Mouse (Mus musculus) regulatory T cell (primary cell): ENCODE data around the gene Spg7.

Experiments
- in situ Hi-C: fragments of 300-600 bp; cut with MboI, MseI; formaldehyde crosslinking; loops from one replicate; pipeline ENCODE4 v1.15.1; 2025; ENCODE audit warnings: high pct_unique_total_duplicates

The Spg7 gene

DNA sequence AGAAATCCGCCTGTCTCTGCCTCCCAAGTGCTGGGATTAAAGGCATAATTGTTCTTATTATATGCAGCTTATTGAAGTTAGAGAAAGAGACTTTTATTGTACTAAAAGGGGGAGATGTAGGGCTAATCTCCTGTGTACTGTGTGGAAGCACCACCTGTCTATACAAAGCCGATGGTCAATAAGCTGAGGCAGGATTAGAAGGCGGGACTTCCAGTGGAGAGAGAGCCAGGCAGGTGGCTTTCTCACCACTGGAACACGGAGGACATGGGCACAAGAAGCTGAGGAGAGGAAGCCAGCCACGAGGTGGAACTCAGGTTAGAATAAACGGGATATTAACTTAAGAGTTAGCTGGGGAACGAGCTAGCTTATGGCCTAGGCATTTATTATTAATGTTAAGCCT, at the start of gene Spg7:
Spg7 (plus strand) TSS at position 222 of the 400 bp plus-strand sequence.
- in situ Hi-C loops, result no loop called here

DNA sequence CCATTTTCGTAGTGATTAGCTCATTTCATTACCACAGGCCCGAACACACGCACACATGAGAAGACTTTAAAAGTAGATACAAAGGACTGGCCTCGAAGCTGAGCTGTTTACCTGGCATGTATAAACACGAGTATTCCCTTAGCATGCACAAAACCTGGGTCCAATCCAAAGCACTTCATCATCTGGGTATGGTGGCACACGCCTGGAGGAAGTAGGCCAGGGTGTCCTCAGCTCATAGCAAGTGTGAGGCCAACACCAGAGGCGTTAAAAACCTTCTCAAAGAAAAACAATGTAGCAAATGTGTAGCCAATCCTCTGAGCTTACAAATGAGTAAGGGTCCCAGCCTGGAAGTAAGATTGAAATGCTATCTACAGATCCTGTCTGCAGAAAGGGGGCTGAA, 48.3 kb upstream of the Spg7 start:
- in situ Hi-C loops, result no loop called here

DNA sequence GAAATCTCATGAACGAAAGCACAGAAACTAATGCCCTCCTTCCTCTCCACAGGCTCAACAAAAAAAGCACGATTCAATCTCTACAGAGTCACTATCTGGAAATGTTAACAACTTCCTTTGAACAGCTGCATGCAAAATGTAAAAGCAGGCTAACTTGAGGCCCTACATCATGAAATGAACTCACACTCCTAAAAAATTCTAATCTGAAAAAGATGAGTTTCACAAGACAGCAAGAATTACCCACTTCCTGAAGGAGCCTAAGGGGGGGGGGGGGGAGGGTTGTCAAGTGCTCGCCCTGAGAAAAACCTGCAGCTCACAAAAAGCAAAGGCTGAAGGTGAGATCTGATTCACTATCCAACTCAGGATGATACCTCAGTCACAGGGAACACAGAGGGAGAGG, 47.7 kb upstream of the Spg7 start:
- in situ Hi-C loops, result no loop called here

DNA sequence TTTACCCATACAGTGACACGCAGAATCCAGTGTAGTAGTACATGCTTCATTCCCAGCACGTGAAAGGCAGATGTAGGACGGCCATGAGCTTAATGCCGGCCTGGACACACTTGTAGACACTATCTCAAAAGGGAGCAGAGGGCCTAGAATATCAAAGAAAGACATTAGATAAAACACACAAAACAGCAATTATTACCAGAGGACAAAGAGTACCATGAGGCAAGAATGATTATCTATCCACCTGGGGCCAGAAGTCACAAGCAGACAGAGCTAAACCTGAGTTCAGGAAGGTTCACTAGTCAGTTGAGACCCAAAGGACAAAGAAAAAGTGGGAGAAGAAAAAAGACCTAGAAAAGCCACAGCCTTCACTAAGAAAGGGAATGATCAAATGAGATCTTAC, 45.6 kb upstream of the Spg7 start:
- in situ Hi-C loops, result no loop called here

DNA sequence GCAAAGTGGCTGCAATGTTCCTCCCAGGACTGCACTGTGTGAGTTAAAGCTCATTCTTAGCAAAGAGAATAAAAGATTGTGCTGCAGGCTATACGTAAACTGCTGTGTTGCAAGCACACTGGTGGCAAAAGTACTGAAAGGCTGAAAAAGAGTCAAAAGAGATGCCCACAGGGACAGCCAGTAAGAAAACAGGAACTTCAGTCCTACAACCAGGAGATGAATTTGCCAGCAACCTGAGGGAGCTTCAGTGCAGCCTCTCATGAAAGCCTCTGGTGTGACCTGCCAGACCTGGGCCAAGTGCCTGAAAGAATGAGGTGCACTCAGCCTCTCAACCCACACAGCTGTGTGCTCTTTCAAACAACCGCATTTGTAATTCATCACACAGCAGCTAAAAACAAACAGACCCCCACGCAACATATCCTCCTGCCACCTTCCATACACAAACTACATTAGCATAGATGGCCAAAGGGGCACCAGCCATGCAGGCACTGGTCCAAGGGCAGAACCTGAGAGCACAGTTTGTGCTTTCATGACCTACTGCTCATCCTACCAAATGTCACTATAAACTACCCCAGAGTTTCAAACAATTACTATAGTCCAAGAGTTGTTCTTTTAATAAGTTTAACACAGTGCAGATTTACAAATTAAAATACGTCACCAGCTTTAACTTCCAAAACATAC, 44.1 kb upstream of the Spg7 start:
- in situ Hi-C loops, result no loop called here

DNA sequence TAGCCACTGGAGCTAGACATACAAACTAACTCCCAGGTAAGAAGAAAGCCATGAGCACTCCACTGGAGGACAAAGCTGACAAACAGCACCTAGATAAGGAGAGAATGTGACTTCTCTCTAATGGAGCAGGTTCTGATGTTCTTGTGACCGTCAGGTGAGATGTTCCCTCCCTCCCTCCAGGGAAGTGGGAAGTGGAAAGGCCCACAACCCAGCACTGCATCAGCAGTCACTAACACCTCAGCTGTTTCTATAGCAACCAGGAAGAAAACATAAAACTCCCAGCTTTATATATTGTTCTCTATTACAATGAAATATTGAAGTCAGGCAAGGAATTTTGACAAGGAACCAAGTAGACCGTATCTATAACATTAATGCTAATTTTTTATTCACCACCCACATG, 42.7 kb upstream of the Spg7 start:
- in situ Hi-C loops, result loop anchor here (5.0 kb wide), 1 partner anchor 103 kb away; no protein-coding TSS in a partner anchor

DNA sequence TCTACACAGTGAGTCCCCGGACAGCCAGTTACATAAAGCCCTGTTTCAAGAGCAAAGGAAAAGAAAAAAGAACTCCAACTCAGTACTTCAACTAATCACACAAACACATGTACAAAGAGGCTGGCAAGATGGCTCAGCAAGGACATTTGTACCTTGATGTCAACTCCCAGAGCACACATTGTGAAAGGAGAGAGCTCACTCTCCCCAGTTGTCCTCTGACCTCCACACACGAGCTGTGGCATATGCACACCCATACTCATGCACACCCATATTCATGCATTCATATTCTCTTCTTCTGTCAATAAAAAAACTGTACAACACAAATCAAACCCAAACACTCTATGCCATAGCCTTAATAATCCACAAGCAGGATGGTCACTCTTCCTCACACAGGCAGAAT, 41.9 kb upstream of the Spg7 start:
- in situ Hi-C loops, result loop anchor here (5.0 kb wide), 1 partner anchor 104 kb away; no protein-coding TSS in a partner anchor

DNA sequence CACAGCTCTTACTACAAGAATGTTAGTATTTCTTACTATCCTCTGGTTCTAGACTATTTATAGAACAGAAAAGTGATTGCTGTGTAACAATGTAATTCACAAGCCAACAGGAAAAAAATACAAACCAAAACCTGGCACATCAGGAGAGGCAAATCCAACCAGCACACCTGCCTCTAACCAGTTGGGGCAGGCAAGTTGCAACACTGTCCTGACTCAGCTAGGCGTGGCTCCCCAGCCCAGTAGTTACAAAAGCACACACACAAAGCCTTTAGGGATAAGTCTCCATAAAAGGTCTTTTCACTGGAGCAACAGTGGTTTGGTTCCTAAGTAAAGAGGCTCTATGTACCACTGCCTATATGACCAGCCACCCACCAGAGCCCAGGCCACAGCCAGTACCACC, 41.5 kb upstream of the Spg7 start:
- in situ Hi-C loops, result loop anchor here (5.0 kb wide), 1 partner anchor 104 kb away; no protein-coding TSS in a partner anchor

DNA sequence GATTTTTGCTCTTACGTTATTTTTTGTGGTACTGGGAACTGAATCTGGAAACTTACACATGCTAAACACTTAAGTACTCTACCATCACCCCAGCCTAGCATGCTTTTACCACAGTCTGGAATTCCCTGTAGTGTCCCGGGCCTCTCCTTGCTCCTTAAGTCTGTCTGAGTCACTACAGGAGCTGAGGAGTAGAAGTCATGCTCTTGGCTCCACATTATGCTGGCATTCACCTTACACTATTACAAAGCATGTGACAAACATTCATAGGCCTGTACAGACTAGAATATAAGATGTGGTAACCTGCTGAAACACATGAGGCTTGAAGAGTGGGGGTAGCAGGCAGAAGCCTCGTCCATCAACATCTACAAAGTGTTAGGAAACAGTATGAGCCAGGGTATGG, 40.0 kb upstream of the Spg7 start:
- in situ Hi-C loops, result loop anchor here (5.0 kb wide), 1 partner anchor 105 kb away; no protein-coding TSS in a partner anchor

DNA sequence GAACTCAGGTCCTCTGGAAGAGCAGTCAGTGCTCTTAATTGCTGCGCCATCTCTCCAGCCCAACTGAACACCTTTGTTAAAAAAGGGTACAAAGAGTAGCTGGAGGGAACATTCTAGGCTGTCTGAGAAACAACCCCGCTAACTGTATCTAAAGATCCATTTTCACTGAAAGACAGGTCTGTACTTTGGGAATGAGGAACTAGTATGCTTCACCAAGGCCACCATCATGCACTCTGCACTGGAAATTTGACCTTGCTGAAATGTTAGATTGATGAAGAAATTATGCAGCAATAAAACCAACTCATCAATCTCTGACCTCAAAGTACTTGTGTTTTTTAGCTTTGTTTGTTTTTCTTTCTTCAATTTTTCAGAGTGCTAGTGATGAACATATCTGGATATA, 38.5 kb upstream of the Spg7 start:
- in situ Hi-C loops, result loop anchor here (5.0 kb wide), 1 partner anchor 107 kb away; no protein-coding TSS in a partner anchor

DNA sequence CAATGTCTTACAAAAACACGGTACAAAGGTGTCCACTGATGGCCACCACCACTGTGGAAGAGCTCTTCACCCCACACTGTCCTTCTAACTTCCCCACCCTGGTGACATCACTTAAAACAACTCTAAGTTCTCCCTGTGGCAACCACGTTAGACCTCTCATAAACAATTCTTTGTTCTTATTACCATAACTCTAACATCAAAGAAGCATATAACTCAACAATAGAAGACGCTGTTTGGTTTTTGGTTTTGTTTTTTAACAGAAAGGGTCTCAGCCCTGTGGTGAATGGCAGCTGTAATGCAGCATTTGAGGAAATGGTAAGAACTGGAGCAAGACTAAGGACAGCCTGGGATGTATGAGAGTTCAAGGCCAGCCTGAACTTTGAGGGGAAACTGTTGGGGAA, 36.8 kb upstream of the Spg7 start:
- in situ Hi-C loops, result no loop called here

DNA sequence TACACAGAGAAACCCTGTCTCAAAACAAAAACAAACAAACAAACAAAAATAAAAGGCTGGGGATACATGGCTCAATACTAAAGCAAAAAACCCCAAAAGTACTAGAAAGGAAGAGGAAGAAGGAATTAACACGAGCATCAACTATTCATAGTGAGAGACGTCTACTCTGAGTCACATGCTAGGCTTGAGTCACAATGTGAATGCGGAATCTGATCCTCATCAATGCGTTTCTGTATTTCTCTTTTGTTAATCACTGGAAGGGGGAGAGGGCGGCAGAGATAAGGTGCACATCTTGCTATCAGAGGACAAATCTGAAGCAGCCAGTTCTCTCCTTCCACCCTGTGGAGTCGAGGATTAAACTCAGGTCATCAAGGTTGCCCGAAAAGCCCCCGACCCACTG, 35.0 kb upstream of the Spg7 start:
- in situ Hi-C loops, result no loop called here

DNA sequence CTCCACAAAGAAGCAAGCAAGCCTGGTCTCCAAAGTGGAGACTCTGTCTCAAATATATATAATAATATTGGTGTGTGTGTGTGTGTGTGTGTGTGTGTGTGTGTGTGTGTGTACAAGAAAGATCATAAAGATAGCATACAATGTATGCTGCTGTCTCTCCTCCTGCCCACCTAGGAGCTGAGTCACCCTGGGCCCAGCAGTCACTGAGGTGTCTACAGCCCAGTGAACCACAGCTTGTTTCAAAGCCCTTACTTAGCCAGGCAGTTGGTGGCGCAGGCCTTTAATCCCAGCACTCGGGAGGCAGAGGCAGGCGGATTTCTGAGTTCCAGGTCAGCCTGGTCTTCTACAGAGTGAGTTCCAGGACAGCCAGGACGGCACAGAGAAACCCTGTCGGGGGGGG, 32.7 kb upstream of the Spg7 start:
- in situ Hi-C loops, result loop anchor here (5.0 kb wide), 1 partner anchor 48 kb away; no protein-coding TSS in a partner anchor

DNA sequence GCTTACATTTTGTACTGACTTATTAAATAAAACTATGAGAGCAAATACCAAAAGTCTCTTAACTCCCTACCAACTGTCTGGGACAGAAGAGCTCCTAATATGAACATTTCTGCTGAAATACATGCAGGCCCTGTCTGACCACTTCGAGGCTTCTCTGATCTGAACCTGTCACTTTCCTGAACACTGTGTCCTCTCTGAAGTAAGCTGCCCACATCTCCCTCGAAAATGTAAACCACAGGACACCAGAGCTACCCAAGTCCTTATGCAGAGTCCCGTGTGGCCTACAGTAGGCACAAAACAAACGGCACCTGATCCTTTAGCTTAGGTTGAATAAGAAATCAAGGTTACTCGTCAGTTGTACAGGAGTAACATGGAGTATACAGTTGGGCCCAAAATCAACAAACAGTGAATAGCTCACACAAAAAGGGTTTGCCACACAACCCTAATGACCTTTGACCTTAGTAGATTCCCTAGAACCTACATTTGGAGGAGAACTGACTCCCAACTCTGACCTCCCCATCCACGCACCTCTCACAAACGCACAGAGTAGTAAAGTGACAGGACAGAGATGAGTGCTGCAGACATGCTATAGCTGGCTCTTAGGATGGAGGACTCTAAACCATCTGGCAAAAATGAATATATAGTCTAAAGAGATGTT, 31.3 kb upstream of the Spg7 start:
- in situ Hi-C loops, result loop anchor here (5.0 kb wide), 1 partner anchor 49 kb away; no protein-coding TSS in a partner anchor

DNA sequence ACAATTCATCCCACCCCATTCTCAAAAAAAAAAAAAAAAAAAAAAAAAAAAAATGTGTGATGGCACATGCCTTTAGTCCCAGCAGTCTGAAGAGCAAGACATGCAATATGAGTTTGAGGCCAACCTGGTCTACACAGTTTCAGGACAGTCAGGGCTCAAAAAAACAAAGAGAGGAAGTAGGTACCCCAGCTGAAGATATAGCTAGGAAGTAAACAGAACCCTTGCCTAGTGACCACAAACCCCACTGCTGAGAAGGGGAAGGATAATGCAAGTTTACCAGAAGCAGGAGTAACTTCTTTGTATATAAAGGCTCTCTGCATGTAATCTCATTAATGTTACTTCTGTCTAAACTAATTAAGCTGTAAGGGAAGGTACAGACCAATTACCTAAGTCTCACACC, 30.0 kb upstream of the Spg7 start:
- in situ Hi-C loops, result loop anchor here (5.0 kb wide), 1 partner anchor 50 kb away; no protein-coding TSS in a partner anchor

DNA sequence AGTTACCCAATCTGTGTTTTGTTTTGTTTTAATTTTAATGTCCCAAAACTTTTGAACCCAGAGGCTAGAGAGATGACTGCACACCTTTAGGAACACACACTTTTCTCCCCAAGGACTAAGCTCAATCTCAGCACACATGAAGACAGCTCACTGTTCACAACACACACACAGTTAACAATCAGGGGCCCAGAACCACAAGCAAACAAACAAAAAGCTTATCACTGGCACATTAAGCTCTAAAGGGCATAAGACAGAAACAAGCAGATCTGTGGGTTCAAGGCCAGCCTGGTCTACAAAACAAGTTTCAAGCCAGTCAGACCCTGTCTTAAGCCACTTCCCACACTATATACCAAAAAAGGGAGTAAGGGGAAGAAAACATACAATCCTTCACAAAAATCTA, 29.3 kb upstream of the Spg7 start:
- in situ Hi-C loops, result loop anchor here (5.0 kb wide), 1 partner anchor 51 kb away; no protein-coding TSS in a partner anchor

DNA sequence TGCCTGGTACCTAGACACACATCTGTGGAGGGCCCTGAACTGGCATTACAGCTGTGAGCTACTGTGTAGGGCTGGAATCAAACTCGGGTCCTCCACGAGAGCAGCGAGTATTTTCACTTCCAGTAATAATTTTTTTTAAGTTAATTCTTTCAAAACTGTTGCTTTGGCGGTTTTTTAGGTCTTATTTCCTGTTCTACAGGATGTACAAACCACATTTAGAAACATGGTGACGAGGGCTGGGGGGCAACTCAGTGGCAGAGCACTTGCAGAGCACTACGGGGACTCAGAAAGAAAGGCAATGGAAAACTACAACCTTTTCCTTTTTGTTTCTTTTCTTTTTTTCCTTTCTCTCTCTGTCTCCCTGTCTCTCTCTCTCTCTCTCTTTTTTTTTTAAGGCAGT, 28.6 kb upstream of the Spg7 start:
- in situ Hi-C loops, result loop anchor here (5.0 kb wide), 1 partner anchor 52 kb away; no protein-coding TSS in a partner anchor

DNA sequence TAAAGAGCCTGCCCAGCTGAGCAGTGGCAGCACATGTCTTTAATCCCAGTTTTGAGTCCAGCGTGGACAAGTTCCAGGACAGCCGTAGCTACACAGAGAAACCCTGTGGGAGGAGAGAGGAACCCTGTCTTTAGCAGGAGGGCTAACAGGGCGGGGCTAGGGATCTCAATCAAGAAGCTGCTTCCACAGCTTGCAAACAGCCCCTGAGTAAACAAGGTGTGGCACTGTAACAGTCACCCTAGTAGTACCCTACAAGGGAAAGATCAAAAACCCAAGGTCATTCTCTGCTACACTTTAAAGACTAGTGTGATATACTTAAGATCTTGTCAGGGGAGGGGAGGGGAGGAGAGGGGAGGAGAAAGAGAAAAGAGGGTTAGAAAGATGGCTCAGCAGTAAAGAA, 25.8 kb upstream of the Spg7 start:
- in situ Hi-C loops, result no loop called here

DNA sequence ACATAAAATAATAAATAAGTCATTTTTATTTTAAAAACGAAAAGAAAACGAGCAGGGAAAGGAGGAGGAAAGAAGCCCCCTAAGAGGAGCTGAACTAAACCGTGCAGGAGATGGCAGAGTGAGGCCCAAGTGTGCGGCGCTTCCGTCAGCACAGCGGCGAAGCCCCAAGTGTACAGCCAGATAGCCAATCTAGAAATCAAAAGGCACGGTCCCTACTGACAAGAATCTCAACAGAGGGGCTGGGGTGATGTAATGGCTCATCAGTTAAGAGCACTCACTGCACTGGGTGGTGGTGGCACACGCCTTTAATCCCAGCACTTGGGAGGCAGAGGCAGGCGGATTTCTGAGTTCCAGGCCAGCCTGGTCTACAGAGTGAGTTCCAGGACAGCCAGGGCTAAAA, 25.3 kb upstream of the Spg7 start:
- in situ Hi-C loops, result no loop called here

DNA sequence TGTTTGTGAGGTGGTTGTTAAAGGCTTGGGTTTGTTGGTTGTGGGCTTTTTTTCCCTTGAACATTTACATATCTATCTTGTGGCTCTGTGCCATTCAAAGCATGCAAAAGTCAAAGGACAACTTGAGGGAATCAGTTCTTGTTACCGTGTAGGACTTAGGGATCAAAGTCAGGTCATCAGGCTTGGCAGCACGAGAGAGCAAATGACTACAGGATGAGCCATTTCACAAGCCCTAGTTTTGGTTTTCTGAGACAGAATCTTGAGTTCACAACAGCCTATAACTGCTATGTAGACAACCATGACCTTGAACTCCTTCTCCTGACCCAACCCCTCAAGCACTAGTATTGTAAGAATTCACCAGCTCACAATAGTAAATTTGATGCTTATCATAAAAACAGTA, 24.4 kb upstream of the Spg7 start:
- in situ Hi-C loops, result no loop called here

DNA sequence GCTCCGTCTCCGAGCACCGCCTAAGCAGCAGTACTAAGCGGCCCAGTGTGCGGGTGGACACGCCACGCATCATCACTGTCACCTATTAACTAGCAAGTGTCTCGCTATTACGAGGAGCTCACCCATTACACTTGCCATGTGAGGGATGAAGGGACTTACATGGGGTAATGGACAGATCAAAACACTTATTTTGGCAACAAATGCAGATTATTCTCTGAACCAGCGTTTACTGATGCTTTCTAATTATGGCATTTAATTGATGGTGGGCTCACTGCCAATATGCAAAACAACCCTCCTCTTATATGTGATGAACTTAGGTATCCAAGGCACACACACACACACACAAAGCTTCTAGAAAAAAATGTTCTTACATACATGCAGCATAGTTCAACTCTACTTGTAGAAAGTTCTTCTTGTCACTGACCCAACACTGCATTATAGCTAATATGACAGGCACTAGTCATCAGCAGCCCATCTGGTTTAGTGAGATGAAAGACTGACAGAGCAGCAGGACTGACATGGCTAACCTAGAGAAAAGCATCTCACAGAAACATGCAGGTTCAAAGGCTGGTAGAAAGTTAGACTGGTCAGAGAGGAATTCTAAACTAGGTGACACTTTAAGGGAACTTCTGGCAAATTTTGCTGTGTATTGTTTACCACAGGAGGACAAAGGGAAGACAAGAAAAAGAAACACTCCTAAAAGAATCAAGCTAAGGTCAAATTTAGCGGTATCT, 23.2 kb upstream of the Spg7 start:
- in situ Hi-C loops, result no loop called here

DNA sequence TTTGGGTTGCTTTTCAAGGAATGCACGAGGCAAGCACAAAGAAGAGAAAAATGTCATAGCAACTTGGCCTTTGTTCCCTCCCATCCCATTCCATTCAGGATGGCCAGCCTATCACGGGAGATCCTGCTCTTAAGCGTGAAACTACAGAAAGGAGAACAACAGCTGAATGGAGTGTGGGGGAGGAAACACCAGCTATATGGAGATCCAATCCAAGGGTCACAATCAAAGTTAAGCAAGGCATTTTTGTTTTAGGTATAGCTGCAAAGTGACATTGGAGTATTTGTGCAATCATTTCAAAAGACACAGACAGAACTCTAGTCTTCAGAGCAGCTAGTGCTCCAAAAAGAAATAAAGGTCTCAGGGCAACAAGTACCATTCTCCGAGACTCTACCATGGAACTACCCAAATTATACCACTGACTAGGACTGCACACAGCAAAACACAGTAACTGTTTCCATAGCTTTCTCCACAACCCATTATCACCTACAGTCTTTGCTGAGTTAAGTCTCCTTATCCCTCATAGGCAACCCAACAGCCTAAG, 22.6 kb upstream of the Spg7 start:
- in situ Hi-C loops, result no loop called here
